Mouse (Mus musculus) large intestine, adult 2 months (tissue): ENCODE data around the gene Asf1b. TPM values are rescaled to one million over a fixed set of nuclear protein-coding genes. Genes with fewer than 3 reads are reported as not detected.

Experiments
- DNase-seq: peaks from one replicate; pipeline ENCODE4 v3.0.0-alpha.2; 2012; ENCODE audit warnings: low read depth, low spot score
- WGBS: fragments of 180-500 bp; shearing (Covaris S2); methylation state at CpG from one replicate; pipeline ENCODE4 v1.1.7; 2018; 5-methylcytosine and 5-hydroxymethylcytosine counted together
- polyA plus RNA-seq: library from polyadenylated mRNA; depleted of rRNA; stranded (reverse); fragments of >200 nt; gene quantifications from 2 replicates; pipeline ENCODE4 v1.2.3, GENCODE M21; 2012; rRNA removed

Gene Asf1b
- 35.0 and 42.7 TPM in 2 replicates for polyA plus RNA-seq

- peak; percentile 97 for DNase-seq
- under 1% methylated on average over 75 of the region's 75 CpGs for WGBS
Measured at GRCm38 (mm10) chr8:83955106-83955957, at the start of gene Asf1b, which contains the start of gene Gm10644. TSS of gene Asf1b (plus strand) at chr8:83955507. TSS of gene Gm10644 (minus strand) at chr8:83955205.

GRCm38 (mm10) chr8:83908583-83908982 is 46.7 kb upstream of the Asf1b start:
- no peak for DNase-seq
- WGBS: 28% methylated on average over 6 of the region's 6 CpGs

GRCm38 (mm10) chr8:83909311-83909710 is 46.0 kb upstream of the Asf1b start:
- WGBS: 51% methylated on average over 8 of the region's 8 CpGs

GRCm38 (mm10) chr8:83911809-83912731 is 43.2 kb upstream of the Asf1b start:
- WGBS: 52% methylated on average over 5 of the region's 5 CpGs
- DNase-seq: no peak

More at GRCm38 (mm10) chr8:83909311-83909710, 46.0 kb upstream of the Asf1b start:
- no peak for DNase-seq

- DNase-seq: no peak
- WGBS: 79% methylated on average over 3 of the region's 3 CpGs
Measured at GRCm38 (mm10) chr8:83914232-83914631, 41.1 kb upstream of the Asf1b start.

- 33% methylated on average over 5 of the region's 5 CpGs for WGBS
- DNase-seq: no peak
Measured at GRCm38 (mm10) chr8:83914860-83915259, 40.4 kb upstream of the Asf1b start.

- DNase-seq: no peak
- WGBS: 74% methylated on average over 5 of the region's 5 CpGs
Measured at GRCm38 (mm10) chr8:83916015-83916414, 39.3 kb upstream of the Asf1b start.

- 67% methylated on average over 6 of the region's 6 CpGs for WGBS
- no peak for DNase-seq
Measured at GRCm38 (mm10) chr8:83917566-83917965, 37.7 kb upstream of the Asf1b start.

- 72% methylated on average over 3 of the region's 3 CpGs for WGBS
Measured at GRCm38 (mm10) chr8:83921558-83921957, 33.7 kb upstream of the Asf1b start.

GRCm38 (mm10) chr8:83922727-83923126 is 32.6 kb upstream of the Asf1b start:
- 84% methylated on average over 8 of the region's 8 CpGs for WGBS
- DNase-seq: no peak

More at GRCm38 (mm10) chr8:83921558-83921957, 33.7 kb upstream of the Asf1b start:
- DNase-seq: peak; percentile 36

- 91% methylated on average over 5 of the region's 5 CpGs for WGBS
- no peak for DNase-seq
Measured at GRCm38 (mm10) chr8:83924585-83924984, 30.7 kb upstream of the Asf1b start.

- WGBS: 56% methylated on average over 7 of the region's 7 CpGs
- DNase-seq: no peak
Measured at GRCm38 (mm10) chr8:83926266-83926665, 29.0 kb upstream of the Asf1b start.

GRCm38 (mm10) chr8:83934222-83934621 is 21.1 kb upstream of the Asf1b start:
- no peak for DNase-seq
- 82% methylated on average over 5 of the region's 5 CpGs for WGBS

- 87% methylated on average over 2 of the region's 2 CpGs for WGBS
- DNase-seq: no peak
Measured at GRCm38 (mm10) chr8:83934994-83935393, 20.3 kb upstream of the Asf1b start.

- no peak for DNase-seq
- WGBS: 90% methylated on average over 8 of the region's 8 CpGs
Measured at GRCm38 (mm10) chr8:83935435-83935834, 19.9 kb upstream of the Asf1b start.

GRCm38 (mm10) chr8:83937645-83938044 is 17.7 kb upstream of the Asf1b start:
- DNase-seq: no peak
- 88% methylated on average over 7 of the region's 7 CpGs for WGBS

- DNase-seq: no peak
- 92% methylated on average over 15 of the region's 15 CpGs for WGBS
Measured at GRCm38 (mm10) chr8:83938330-83938729, 17.0 kb upstream of the Asf1b start.

GRCm38 (mm10) chr8:83941066-83941677 is 14.1 kb upstream of the Asf1b start:
- no peak for DNase-seq
- WGBS: 74% methylated on average over 6 of the region's 6 CpGs

GRCm38 (mm10) chr8:83942446-83942845 is 12.9 kb upstream of the Asf1b start:
- no peak for DNase-seq
- WGBS: 60% methylated on average over 1 of the region's 1 CpGs

GRCm38 (mm10) chr8:83945540-83945939 is 9.8 kb upstream of the Asf1b start:
- WGBS: 65% methylated on average over 3 of the region's 3 CpGs
- no peak for DNase-seq
